Mouse (Mus musculus) small intestine, adult 2 months (tissue): Measurements from ENCODE around the gene Gas1. TPM values are rescaled to one million over a fixed set of nuclear protein-coding genes. Genes with fewer than 3 reads are reported as not detected.

ENCODE experiments used
- H3K27ac ChIP-seq: fragments of 200-500 bp; 2 replicates; pipeline ENCODE4 v1.5.1; 2012; ENCODE audit warnings: low read depth, low read length, control low read depth, inconsistent platforms; ENCODE audit not compliant: insufficient read depth
- H3K27me3 ChIP-seq: fragments of 200-500 bp; 2 replicates; pipeline ENCODE4 v1.6.1; 2012; ENCODE audit warnings: mild to moderate bottlenecking, moderate library complexity, low read length, inconsistent platforms; ENCODE audit not compliant: control insufficient read depth, insufficient read depth
- H3K36me3 ChIP-seq: fragments of 200-500 bp; 2 replicates; pipeline ENCODE4 v1.6.1; 2012; ENCODE audit warnings: mild to moderate bottlenecking, low read length, control low read depth, inconsistent platforms; ENCODE audit not compliant: control insufficient read depth, insufficient read depth
- H3K4me1 ChIP-seq: fragments of 200-500 bp; 2 replicates; pipeline ENCODE4 v1.6.1; 2012; ENCODE audit warnings: low read length, inconsistent platforms, mixed read lengths; ENCODE audit not compliant: control insufficient read depth, insufficient read depth, insufficient read length
- H3K4me3 ChIP-seq: fragments of 200-500 bp; 2 replicates; pipeline ENCODE4 v1.5.1; 2012; ENCODE audit warnings: low read depth, mild to moderate bottlenecking, control low read depth, inconsistent platforms, low read length, moderate library complexity
- CTCF ChIP-seq: fragments of 200-500 bp; IDR thresholded peaks from 2 replicates; pipeline ENCODE4 v1.5.1; 2012; ENCODE audit warnings: low read depth, mild to moderate bottlenecking, control low read depth, inconsistent platforms, low read length, moderate library complexity, mixed read lengths; ENCODE audit not compliant: insufficient replicate concordance, insufficient read length; ENCODE audit errors: extremely low read depth
- POLR2A ChIP-seq: fragments of 200-500 bp; IDR thresholded peaks from 2 replicates; pipeline ENCODE4 v1.6.1; 2012; ENCODE audit warnings: low read depth, mild to moderate bottlenecking, control low read depth, inconsistent platforms, low read length, moderate library complexity
- WGBS: fragments of 180-500 bp; shearing (Covaris S2); methylation state at CpG from one replicate; pipeline ENCODE4 v1.1.7; 2018; 5-methylcytosine and 5-hydroxymethylcytosine counted together
- polyA plus RNA-seq: library from polyadenylated mRNA; depleted of rRNA; stranded (reverse); fragments of >200 nt; gene quantifications from 2 replicates; pipeline ENCODE4 v1.2.3, GENCODE M21; 2012

The Gas1 gene
- polyA plus RNA-seq, 1 experiment: 61.6 TPM

- 66% methylated on average over 7 of the region's 7 CpGs for WGBS
- no peaks in the 10 kb centered on the region for H3K4me1 ChIP-seq
- TF ChIP-seq CTCF: no peak
- TF ChIP-seq POLR2A: no peak
- H3K27me3 ChIP-seq: no peaks in the 10 kb centered on the region; the same call in 1 of the 2 replicates
- no peaks in the 10 kb centered on the region for H3K36me3 ChIP-seq
- H3K4me3 ChIP-seq: no peak overlapping the region
- H3K27ac ChIP-seq: no peak overlapping the region
These were observed 52.7 kb downstream of the Gas1 start for GRCm38 (mm10) chr13:60124456-60124855.
